Mouse (Mus musculus) intestine, embryonic 16.5 days (tissue): ENCODE measurements around the gene Orm3. TPM values are rescaled to one million over a fixed set of nuclear protein-coding genes. Genes with fewer than 3 reads are reported as not detected.
A peak's percentile ranks its signal among the peaks of the same experiment; 100 is the strongest.
"Not testable (repeated sequence)": the region's sequence is repeated elsewhere in the genome, so short reads cannot be mapped to it uniquely, and the experiment has no call there.

Experiments used
- ATAC-seq: fragments of 200-750 bp; cut with Nextera tagmentation; 2 replicates; pipeline ENCODE4 v1.8.0; 2017; ENCODE audit warnings: moderate TSS enrichment, moderate library complexity
- H3K27ac ChIP-seq: fragments of 300-500 bp; sonication (generic); 2 replicates; pipeline ENCODE4 v1.5.1; 2014; ENCODE audit warnings: mild to moderate bottlenecking, low read length
- H3K27me3 ChIP-seq: fragments of 300-500 bp; sonication (generic); replicated peaks from 2 replicates; pipeline ENCODE4 v1.6.1; 2014; ENCODE audit warnings: low read length, control low read depth, mixed read lengths; ENCODE audit not compliant: control insufficient read depth, insufficient read depth
- H3K36me3 ChIP-seq: fragments of 300-500 bp; sonication (generic); 2 replicates; pipeline ENCODE4 v1.6.1; 2014; ENCODE audit warnings: low read length, control low read depth; ENCODE audit not compliant: control insufficient read depth, insufficient read depth
- H3K4me1 ChIP-seq: fragments of 300-500 bp; sonication (generic); 2 replicates; pipeline ENCODE4 v1.6.1; 2014; ENCODE audit warnings: low read length, control low read depth, mixed read lengths; ENCODE audit not compliant: control insufficient read depth, insufficient read depth
- H3K4me2 ChIP-seq: fragments of 300-500 bp; sonication (generic); 2 replicates; pipeline ENCODE4 v1.6.1; 2014; ENCODE audit warnings: low read depth, low read length, control low read depth
- H3K4me3 ChIP-seq: fragments of 300-500 bp; sonication (generic); 2 replicates; pipeline ENCODE4 v1.5.1; 2014; ENCODE audit warnings: mild to moderate bottlenecking, low read length
- H3K9ac ChIP-seq: fragments of 300-500 bp; sonication (generic); 2 replicates; pipeline ENCODE4 v1.6.1; 2014; ENCODE audit warnings: low read depth, low read length
- H3K9me3 ChIP-seq: fragments of 300-500 bp; sonication (generic); 2 replicates; pipeline ENCODE4 v1.6.1; 2016; ENCODE audit warnings: low read length, control low read depth; ENCODE audit not compliant: control insufficient read depth
- WGBS: fragments of 180-500 bp; shearing (Covaris S2); extraction: QIAGEN DNeasy Blood & Tissue Kit; methylation state at CpG from one replicate; pipeline ENCODE4 v1.1.7; 2014; 5-methylcytosine and 5-hydroxymethylcytosine counted together
- polyA plus RNA-seq: library from polyadenylated mRNA; unstranded; fragments of >200 nt; fragmentation: Nextera tagmentation; extraction: Ambion mirVana; gene quantifications from 2 replicates; pipeline ENCODE4 v1.2.1, GENCODE M21; 2015

The Orm3 gene
- not detected in 2 replicates for polyA plus RNA-seq

GRCm38 (mm10) chr4:63355877-63356665 is at the start of gene Orm3:
Gene Orm3 (plus strand): TSS chr4:63356162.
- Histone ChIP-seq H3K4me1 (no peaks in the 10 kb centered on the region), H3K27ac (no peak within 1 kb of the TSS), H3K4me2 (no peak within 1 kb of the TSS), H3K27me3 (no peaks in the 10 kb centered on the region), H3K36me3 (no peaks in the 10 kb centered on the region), H3K9ac (no peak within 1 kb of the TSS), H3K9me3 (no peaks in the 10 kb centered on the region), H3K4me3 (no peak within 1 kb of the TSS)
- 77% methylated on average over 4 of the region's 4 CpGs for WGBS
- ATAC-seq, result no peak

GRCm38 (mm10) chr4:63307175-63308062 is 48.5 kb upstream of the Orm3 start:
- Histone ChIP-seq H3K9me3 (no peaks in the 10 kb centered on the region), H3K36me3 (no peaks in the 10 kb centered on the region), H3K4me2 (no peak overlapping the region), H3K4me1 (no peaks in the 10 kb centered on the region), H3K9ac (no peak overlapping the region), H3K27ac (no peak overlapping the region), H3K27me3 (no peaks in the 10 kb centered on the region), H3K4me3 (no peak overlapping the region)
- ATAC-seq, result peak; percentile 76
- WGBS, result 35% methylated on average over 21 of the region's 21 CpGs

- Histone ChIP-seq H3K9me3 (no peaks in the 10 kb centered on the region), H3K9ac (no peak overlapping the region), H3K4me1 (no peaks in the 10 kb centered on the region), H3K4me2 (no peak overlapping the region), H3K27ac (no peak overlapping the region), H3K4me3 (no peak overlapping the region), H3K36me3 (no peaks in the 10 kb centered on the region), H3K27me3 (no peaks in the 10 kb centered on the region)
- 75% methylated on average over 3 of the region's 3 CpGs for WGBS
- no peak for ATAC-seq
These were observed 47.6 kb upstream of the Orm3 start for GRCm38 (mm10) chr4:63308316-63308715.

- no peaks in the 10 kb centered on the region for H3K9me3 ChIP-seq
- no peaks in the 10 kb centered on the region for H3K36me3 ChIP-seq
- WGBS, result 57% methylated on average over 10 of the region's 10 CpGs
- H3K27ac ChIP-seq, result no peak overlapping the region
- no peak overlapping the region for H3K9ac ChIP-seq
- no peak for ATAC-seq
- no peak overlapping the region for H3K4me3 ChIP-seq
- no peaks in the 10 kb centered on the region for H3K27me3 ChIP-seq
- no peaks in the 10 kb centered on the region for H3K4me1 ChIP-seq
- H3K4me2 ChIP-seq, result no peak overlapping the region
These were observed 45.6 kb upstream of the Orm3 start for GRCm38 (mm10) chr4:63310247-63310855.

- H3K27ac ChIP-seq, result no peak overlapping the region
These were observed 44.5 kb upstream of the Orm3 start for GRCm38 (mm10) chr4:63311426-63311825.

GRCm38 (mm10) chr4:63314063-63314462 is 41.9 kb upstream of the Orm3 start:
- no peak for ATAC-seq
- no peak overlapping the region for H3K4me2 ChIP-seq
- no peak overlapping the region for H3K27ac ChIP-seq
- 82% methylated on average over 5 of the region's 5 CpGs for WGBS
- no peaks in the 10 kb centered on the region for H3K27me3 ChIP-seq
- H3K4me3 ChIP-seq, result no peak overlapping the region
- no peaks in the 10 kb centered on the region for H3K4me1 ChIP-seq
- no peaks in the 10 kb centered on the region for H3K36me3 ChIP-seq
- H3K9me3 ChIP-seq, result no peaks in the 10 kb centered on the region
- no peak overlapping the region for H3K9ac ChIP-seq

More at GRCm38 (mm10) chr4:63311426-63311825, 44.5 kb upstream of the Orm3 start:
- Histone ChIP-seq H3K27me3 (no peaks in the 10 kb centered on the region), H3K4me2 (no peak overlapping the region), H3K4me3 (no peak overlapping the region), H3K9me3 (no peaks in the 10 kb centered on the region), H3K9ac (no peak overlapping the region), H3K36me3 (no peaks in the 10 kb centered on the region), H3K4me1 (no peaks in the 10 kb centered on the region)
- no peak for ATAC-seq
- WGBS, result 94% methylated on average over 7 of the region's 7 CpGs

GRCm38 (mm10) chr4:63316076-63316746 is 39.8 kb upstream of the Orm3 start:
- ATAC-seq, result peak; percentile 43
- Histone ChIP-seq H3K36me3 (no peaks in the 10 kb centered on the region), H3K4me3 (no peak overlapping the region), H3K27ac (no peak overlapping the region), H3K9me3 (no peaks in the 10 kb centered on the region), H3K27me3 (no peaks in the 10 kb centered on the region), H3K4me2 (no peak overlapping the region), H3K9ac (no peak overlapping the region), H3K4me1 (no peaks in the 10 kb centered on the region)
- 65% methylated on average over 9 of the region's 9 CpGs for WGBS

GRCm38 (mm10) chr4:63319566-63319965 is 36.4 kb upstream of the Orm3 start:
- not testable (repeated sequence) for H3K4me2 ChIP-seq, H3K27me3 ChIP-seq, H3K9me3 ChIP-seq, H3K4me1 ChIP-seq, ATAC-seq, H3K4me3 ChIP-seq, H3K36me3 ChIP-seq, H3K27ac ChIP-seq, H3K9ac ChIP-seq
- WGBS, result 18% methylated on average over 3 of the region's 3 CpGs
